Mouse (Mus musculus): ENCODE results near the gene Gmfb.

- TF ChIP-seq POLR2A (IDR thresholded peaks at IDR 0.05; ENCODE audit: insufficient read depth, low read depth, low read length) = no peak
- no peak for TF ChIP-seq CTCF (IDR thresholded peaks at IDR 0.05; ENCODE audit: insufficient read depth, low read depth, low read length)
Observed at GRCm38 (mm10) chr14:46815640-46816039, 6.4 kb downstream of the Gmfb start.
